In the genomic region with DNA sequence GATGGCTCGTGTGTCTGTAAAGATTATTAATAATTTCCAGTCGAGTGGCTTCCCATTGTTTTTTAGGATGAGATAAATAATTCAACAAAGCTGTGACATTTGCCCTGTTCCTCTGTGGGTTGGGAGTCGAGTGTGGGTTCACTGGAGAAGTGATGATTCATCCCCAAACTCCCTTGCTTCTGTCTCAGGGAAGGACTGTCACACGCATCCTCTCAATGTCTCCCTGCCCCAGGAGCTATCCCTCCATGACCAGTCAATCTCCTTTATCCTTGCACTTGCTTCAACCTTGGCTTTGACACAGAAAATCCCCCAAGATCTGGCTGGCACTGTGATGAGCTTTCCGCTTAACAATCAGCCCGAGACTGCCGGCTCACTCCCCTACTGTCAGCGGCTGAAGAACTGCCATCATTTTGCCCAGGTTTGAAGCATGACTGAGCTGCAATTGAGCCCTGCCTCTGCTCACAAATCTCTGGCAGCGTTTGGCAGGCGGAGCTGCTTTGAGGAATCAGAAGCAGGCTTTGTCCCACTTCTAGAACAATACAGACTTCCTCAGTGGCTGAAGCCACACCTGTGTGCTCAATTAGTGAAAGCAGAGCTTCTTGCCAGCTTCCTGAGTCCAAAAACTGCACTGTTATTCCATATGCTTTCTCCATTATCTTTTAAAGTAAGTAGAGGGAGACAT, we compare ENCODE assay signal across 10 mouse cellular contexts.
A peak's percentile ranks its signal among the peaks of the same experiment; 100 is the strongest.
DNase-seq lines count a peak whose midpoint lies in the region; ATAC-seq lines count a peak whose summit lies in the region.
"Had no signal": no experiment of that assay in that cellular context is flagged by ENCODE, and none has a peak within 500 bp of the region (broad histone marks: within the 10 kb centered on the region; RNA-seq: fewer than 3 reads in every experiment).

No protein-coding gene starts in this region.

- peaks cover 10% of the 10 kb centered on the region for H3K4me1 ChIP-seq in forebrain, embryonic 15.5 days
- peaks cover 6% of the 10 kb centered on the region for H3K4me1 ChIP-seq in forebrain, embryonic 10.5 days
- H3K4me1 ChIP-seq: megakaryocyte, embryonic 14.5 days had no signal

- H3K4me3 ChIP-seq in forebrain, embryonic 15.5 days, result no peak overlapping the region
- H3K4me3 ChIP-seq in forebrain, embryonic 10.5 days, result no peak overlapping the region
- H3K4me3 ChIP-seq: heart, embryonic 13.5 days; megakaryocyte, embryonic 14.5 days had no signal

- H3K9me3 ChIP-seq in forebrain, embryonic 15.5 days, result no peaks in the 10 kb centered on the region
- no peaks in the 10 kb centered on the region for H3K9me3 ChIP-seq in forebrain, embryonic 10.5 days
- H3K9me3 ChIP-seq: heart, embryonic 13.5 days had no signal

- no peak overlapping the region for H3K9ac ChIP-seq in forebrain, embryonic 15.5 days (replicated peaks)
- H3K9ac ChIP-seq: heart, embryonic 13.5 days had no signal

- no peaks in the 10 kb centered on the region for H3K27me3 ChIP-seq in forebrain, embryonic 15.5 days
- H3K27me3 ChIP-seq in forebrain, embryonic 10.5 days (ENCODE audit: poor library complexity, severe bottlenecking), result no peaks in the 10 kb centered on the region
- H3K27me3 ChIP-seq: heart, embryonic 13.5 days; megakaryocyte, embryonic 14.5 days had no signal

- intact Hi-C loops in heart, postnatal 25 days (cut with DNase I), result no loop called here

- DNase-seq in forebrain, embryonic 10.5 days (ENCODE audit: extremely low spot score, low spot score), result no peak
- peak; percentile 7 for DNase-seq in ovary, adult 18-20 months (ENCODE audit: low spot score)
- no peak for DNase-seq in ovary, postnatal 10 days (ENCODE audit: low spot score)
- peak; percentile 28 for DNase-seq in heart, postnatal 25 days (ENCODE audit: low spot score)
- peak; percentile 45 for DNase-seq in retina, embryonic 14.5 days (ENCODE audit: low spot score)
- no peak for DNase-seq in lung, postnatal 36 days

- H3K4me2 ChIP-seq in forebrain, embryonic 15.5 days (replicated peaks), result no peak overlapping the region
- H3K4me2 ChIP-seq: heart, embryonic 13.5 days had no signal

- peak overlapping the region; percentile 49; the same call in 1 of the 2 replicates for H3K27ac ChIP-seq in forebrain, embryonic 15.5 days (replicated peaks)
- H3K27ac ChIP-seq in forebrain, embryonic 10.5 days, result no peak overlapping the region
- H3K27ac ChIP-seq: heart, embryonic 13.5 days had no signal

- WGBS in forebrain, embryonic 15.5 days, result 23% methylated on average over 10 of the region's 10 CpGs
- 60% methylated on average over 10 of the region's 10 CpGs for WGBS in forebrain, embryonic 10.5 days

- peak; percentile 38; the same call in 1 of the 2 replicates for ATAC-seq in forebrain, embryonic 15.5 days (replicated peaks)
- no peak for ATAC-seq in megakaryocyte progenitor cell, adult 5-6 weeks (replicated peaks; ENCODE audit: poor library complexity)

- no peaks in the 10 kb centered on the region for H3K36me3 ChIP-seq in forebrain, embryonic 15.5 days
- no peaks in the 10 kb centered on the region for H3K36me3 ChIP-seq in forebrain, embryonic 10.5 days (replicated peaks)
- H3K36me3 ChIP-seq: heart, embryonic 13.5 days had no signal

Comparison
In these comparisons a context has a peak if more than half of its experiments do, and no peak if none do; other contexts are left out.
1. DNase-seq: peak in ovary, adult 18-20 months (single experiment), heart, postnatal 25 days (single experiment) and retina, embryonic 14.5 days (single experiment); none in forebrain, embryonic 10.5 days (single experiment), ovary, postnatal 10 days (single experiment) and lung, postnatal 36 days (single experiment).